Mouse (Mus musculus) liver, embryonic 12.5 days (tissue): ENCODE measurements around the gene C130050O18Rik. TPM values are rescaled to one million over a fixed set of nuclear protein-coding genes. Genes with fewer than 3 reads are reported as not detected.

Experiments
- ATAC-seq: fragments of 200-750 bp; cut with Nextera tagmentation; 2 replicates; pipeline ENCODE4 v1.8.0; 2017; ENCODE audit warnings: moderate number of reproducible peaks, mild to moderate bottlenecking, moderate library complexity
- H3K27ac ChIP-seq: fragments of 300-500 bp; sonication (generic); 2 replicates; pipeline ENCODE4 v1.5.1; 2016; ENCODE audit warnings: mild to moderate bottlenecking
- H3K27me3 ChIP-seq: fragments of 300-500 bp; sonication (generic); replicated peaks from 2 replicates; pipeline ENCODE4 v1.6.1; 2016; ENCODE audit warnings: mild to moderate bottlenecking, moderate library complexity
- H3K36me3 ChIP-seq: fragments of 300-500 bp; sonication (generic); 2 replicates; pipeline ENCODE4 v1.6.1; 2016; ENCODE audit warnings: mild to moderate bottlenecking, moderate library complexity
- H3K4me1 ChIP-seq: fragments of 300-500 bp; sonication (generic); 2 replicates; pipeline ENCODE4 v1.6.1; 2016
- H3K4me2 ChIP-seq: fragments of 300-500 bp; sonication (generic); 2 replicates; pipeline ENCODE4 v1.6.1; 2016; ENCODE audit warnings: mild to moderate bottlenecking, moderate library complexity
- H3K4me3 ChIP-seq: fragments of 300-500 bp; sonication (generic); 2 replicates; pipeline ENCODE4 v1.5.1; 2016; ENCODE audit warnings: mild to moderate bottlenecking, moderate library complexity
- H3K9ac ChIP-seq: fragments of 300-500 bp; sonication (generic); 2 replicates; pipeline ENCODE4 v1.6.1; 2016; ENCODE audit warnings: mild to moderate bottlenecking, moderate library complexity
- H3K9me3 ChIP-seq: fragments of 300-500 bp; sonication (generic); replicated peaks from 2 replicates; pipeline ENCODE4 v1.6.1; 2016; ENCODE audit warnings: mild to moderate bottlenecking, moderate library complexity
- WGBS: fragments of 180-500 bp; shearing (Covaris S2); methylation state at CpG from one replicate; pipeline ENCODE4 v1.1.7; 2016; ENCODE audit not compliant: insufficient replicate concordance; 5-methylcytosine and 5-hydroxymethylcytosine counted together
- polyA plus RNA-seq: library from polyadenylated mRNA; unstranded; fragments of >200 nt; fragmentation: Nextera tagmentation; extraction: Ambion mirVana; gene quantifications from 2 replicates; pipeline ENCODE4 v1.2.1, GENCODE M21; 2016

C130050O18Rik gene
- polyA plus RNA-seq, 1 experiment from 2014 or later = 0.72 TPM

DNA sequence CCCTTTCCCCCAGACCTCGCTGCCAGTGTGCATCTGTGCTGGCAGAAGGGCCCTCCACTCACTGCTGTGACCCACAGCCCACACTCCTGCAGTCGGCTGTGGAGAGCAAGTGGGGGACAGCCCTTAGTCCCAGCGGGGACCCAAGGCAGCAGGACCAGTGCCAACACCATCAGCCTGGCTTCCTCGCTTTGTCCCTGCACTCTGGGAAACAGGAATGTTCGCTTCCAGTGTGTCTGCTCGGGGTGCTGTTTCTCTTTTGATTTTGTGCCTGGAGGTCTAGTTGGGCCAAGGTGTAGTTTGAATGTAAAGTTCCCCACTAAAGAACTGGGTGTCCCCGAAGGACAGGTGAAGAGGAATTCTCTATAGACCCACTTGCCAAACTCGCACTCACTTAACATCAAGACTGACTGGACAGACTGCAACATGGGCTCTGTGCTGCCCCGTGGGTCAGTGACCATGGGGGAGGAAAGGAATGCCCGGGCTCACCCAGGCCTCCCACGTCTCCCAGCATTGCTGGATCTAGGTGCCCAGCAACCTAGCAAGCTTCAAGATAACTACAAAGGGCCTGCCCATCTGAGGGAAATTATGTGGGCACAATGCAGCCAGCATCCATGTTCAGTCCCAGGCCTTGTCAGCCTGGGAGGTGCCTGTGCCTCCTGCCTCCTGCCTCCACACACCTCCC is 13.6 kb upstream of the C130050O18Rik start:
- peak overlapping the region; percentile 73 for H3K4me3 ChIP-seq
- no peaks in the 10 kb centered on the region for H3K27me3 ChIP-seq
- 82% methylated on average over 11 of the region's 11 CpGs for WGBS
- H3K4me2 ChIP-seq = peak overlapping the region; percentile 91
- no peaks in the 10 kb centered on the region for H3K9me3 ChIP-seq
- H3K4me1 ChIP-seq = peaks cover 91% of the 10 kb centered on the region
- H3K9ac ChIP-seq = peak overlapping the region; percentile 93
- no peak for ATAC-seq
- peak overlapping the region; percentile 100 for H3K27ac ChIP-seq
- H3K36me3 ChIP-seq = peaks cover 72% of the 10 kb centered on the region

DNA sequence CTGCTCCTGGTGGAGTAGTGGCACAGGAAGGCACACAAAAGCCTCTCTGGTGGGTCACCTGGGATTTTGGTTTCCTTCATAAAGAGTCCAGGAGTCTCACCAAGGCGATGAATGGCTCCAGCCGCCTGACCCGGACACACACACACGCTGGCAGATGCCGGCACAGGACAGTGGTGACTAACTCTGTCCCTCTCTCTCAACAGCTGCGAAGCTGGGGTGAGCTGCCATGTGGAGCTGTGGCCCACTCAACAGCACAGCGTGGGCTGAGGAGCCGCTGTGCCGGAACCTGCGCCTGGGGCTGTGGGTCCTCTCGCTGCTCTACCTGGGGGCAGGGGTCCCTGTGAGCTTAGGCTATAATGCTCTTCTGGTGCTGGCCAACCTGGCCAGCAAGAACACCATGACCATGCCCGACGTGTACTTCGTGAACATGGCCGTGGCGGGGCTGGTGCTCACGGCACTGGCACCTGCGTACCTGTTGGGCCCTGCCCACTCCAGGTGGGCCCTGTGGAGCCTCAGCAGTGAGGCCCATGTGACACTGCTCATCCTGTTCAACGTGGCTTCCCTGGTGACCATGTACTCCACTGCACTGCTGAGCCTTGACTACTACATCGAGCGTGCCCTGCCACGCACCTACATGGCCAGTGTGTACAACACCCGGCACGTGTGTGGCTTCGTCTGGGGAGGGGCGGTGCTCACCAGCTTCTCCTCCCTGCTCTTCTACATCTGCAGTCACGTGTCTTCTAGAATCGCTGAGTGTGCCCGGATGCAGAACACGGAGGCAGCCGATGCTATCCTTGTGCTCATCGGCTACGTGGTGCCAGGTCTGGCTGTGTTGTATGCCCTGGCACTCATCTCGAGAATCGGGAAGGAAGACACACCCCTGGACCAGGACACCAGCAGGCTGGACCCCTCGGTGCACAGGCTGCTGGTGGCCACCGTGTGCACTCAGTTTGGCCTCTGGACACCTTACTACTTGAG is 12.6 kb upstream of the C130050O18Rik start:
- Histone ChIP-seq H3K27ac (peak overlapping the region; percentile 100), H3K4me3 (peak overlapping the region; percentile 73)
- ATAC-seq = no peak

DNA sequence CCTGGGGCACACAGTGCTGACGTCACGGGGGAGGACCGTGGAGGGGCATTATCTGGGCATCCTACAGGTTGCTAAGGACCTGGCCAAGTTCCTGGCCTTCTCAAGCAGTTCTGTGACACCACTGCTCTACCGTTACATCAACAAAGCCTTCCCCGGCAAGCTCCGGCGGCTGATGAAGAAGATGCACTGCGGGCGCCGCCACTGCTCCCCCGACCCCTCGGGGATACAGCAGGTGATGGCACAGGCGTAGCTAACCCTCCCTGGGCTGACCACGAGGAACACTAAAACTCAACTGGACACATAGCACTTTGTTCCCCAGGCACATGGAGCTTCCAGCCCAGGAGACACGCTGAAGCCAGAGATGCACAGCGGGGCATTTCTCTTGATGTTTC is 11.9 kb upstream of the C130050O18Rik start:
- H3K9me3 ChIP-seq = no peaks in the 10 kb centered on the region
- H3K4me2 ChIP-seq = peak overlapping the region; percentile 91
- peaks cover 63% of the 10 kb centered on the region for H3K36me3 ChIP-seq
- no peak overlapping the region for H3K4me3 ChIP-seq
- no peaks in the 10 kb centered on the region for H3K27me3 ChIP-seq
- H3K4me1 ChIP-seq = peaks cover 91% of the 10 kb centered on the region
- 94% methylated on average over 16 of the region's 16 CpGs for WGBS
- peak overlapping the region; percentile 100 for H3K27ac ChIP-seq
- peak overlapping the region; percentile 32 for H3K9ac ChIP-seq
- no peak for ATAC-seq

More for the DNA sequence above, 12.6 kb upstream of the C130050O18Rik start:
- H3K4me1 ChIP-seq = peaks cover 91% of the 10 kb centered on the region
- H3K9ac ChIP-seq = peak overlapping the region; percentile 93
- peaks cover 67% of the 10 kb centered on the region for H3K36me3 ChIP-seq
- H3K4me2 ChIP-seq = peak overlapping the region; percentile 91
- whole genome bisulfite sequencing = 91% methylated on average over 37 of the region's 37 CpGs
- no peaks in the 10 kb centered on the region for H3K27me3 ChIP-seq
- no peaks in the 10 kb centered on the region for H3K9me3 ChIP-seq

DNA sequence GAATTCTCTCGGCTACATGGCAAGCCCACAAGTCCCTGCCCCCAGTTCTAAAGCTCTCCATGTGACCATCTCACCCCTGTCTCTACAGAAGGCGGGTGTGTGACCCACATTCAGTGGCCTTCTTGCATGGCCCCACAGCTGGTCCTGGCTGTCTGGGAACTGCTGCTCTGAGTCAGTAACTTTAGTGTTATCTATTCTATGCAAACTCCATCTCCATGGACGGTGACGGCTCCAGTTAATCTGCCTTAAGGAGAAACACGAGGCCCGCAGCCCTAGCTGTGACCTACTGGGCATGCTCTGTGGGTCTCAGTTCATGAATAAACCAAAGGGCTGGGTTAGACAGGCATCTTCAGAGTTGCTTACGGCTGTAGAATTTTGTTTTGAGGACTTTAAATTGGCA is 10.7 kb upstream of the C130050O18Rik start:
- Histone ChIP-seq H3K4me3 (peak overlapping the region; percentile 13; the same call in 1 of the 2 replicates), H3K4me2 (peak overlapping the region; percentile 48), H3K9me3 (no peaks in the 10 kb centered on the region), H3K27ac (peak overlapping the region; percentile 100), H3K4me1 (peaks cover 88% of the 10 kb centered on the region), H3K36me3 (peaks cover 58% of the 10 kb centered on the region), H3K9ac (peak overlapping the region; percentile 52), H3K27me3 (no peaks in the 10 kb centered on the region)
- 26% methylated on average over 7 of the region's 7 CpGs for WGBS
- peak; percentile 63 for ATAC-seq

DNA sequence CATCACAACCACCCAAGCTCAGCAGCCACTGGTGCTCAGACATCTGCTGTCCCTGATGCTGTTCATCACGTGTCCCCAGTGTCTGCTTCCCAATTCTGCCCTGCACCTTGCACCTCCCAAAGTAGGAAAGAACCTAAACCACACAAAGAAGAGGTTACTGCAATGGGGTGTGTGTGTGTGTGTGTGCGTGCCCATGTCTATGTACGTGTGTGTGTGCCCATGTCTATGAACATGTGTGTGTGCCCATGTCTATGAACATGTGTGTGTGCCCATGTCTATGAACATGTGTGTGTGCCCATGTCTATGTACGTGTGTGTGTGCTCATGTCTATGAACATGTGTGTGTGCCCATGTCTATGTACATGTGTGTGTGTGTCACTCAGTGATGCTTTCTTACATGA is 9.6 kb upstream of the C130050O18Rik start:
- Histone ChIP-seq H3K9ac (no peak overlapping the region), H3K27ac (peak overlapping the region; percentile 100; the same call in 1 of the 2 replicates), H3K4me3 (no peak overlapping the region), H3K9me3 (no peaks in the 10 kb centered on the region), H3K4me2 (no peak overlapping the region), H3K36me3 (peaks cover 58% of the 10 kb centered on the region), H3K4me1 (peaks cover 80% of the 10 kb centered on the region), H3K27me3 (no peaks in the 10 kb centered on the region)
- 87% methylated on average over 4 of the region's 4 CpGs for WGBS
- no peak for ATAC-seq

DNA sequence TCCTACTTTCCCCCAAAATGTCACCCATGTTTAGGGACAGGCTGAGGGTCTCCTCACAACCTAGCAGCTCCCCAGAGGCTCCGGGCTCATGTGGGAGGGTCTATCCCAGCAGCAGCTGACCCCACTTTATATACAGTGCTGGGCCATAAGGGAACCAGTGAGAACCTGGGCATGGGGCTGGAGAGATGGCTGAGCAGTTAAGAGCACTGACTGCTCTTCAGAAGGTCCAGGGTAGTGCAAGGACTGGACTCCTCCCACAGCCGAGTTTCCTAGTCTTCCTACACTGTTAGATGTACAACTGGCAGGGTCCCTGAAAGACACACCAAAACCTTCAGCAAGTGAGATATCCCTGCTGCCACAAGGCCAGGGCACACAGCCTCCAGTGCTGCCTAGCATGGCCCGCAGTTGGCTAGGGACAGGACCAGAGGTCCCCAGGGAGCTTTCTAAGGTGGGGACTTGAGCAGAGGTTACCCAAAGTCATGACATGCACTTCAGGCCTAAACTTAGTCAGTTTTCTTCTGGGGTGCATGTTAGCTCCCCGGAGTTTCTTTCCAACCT is 7.6 kb upstream of the C130050O18Rik start:
- 78% methylated on average over 4 of the region's 4 CpGs for WGBS

DNA sequence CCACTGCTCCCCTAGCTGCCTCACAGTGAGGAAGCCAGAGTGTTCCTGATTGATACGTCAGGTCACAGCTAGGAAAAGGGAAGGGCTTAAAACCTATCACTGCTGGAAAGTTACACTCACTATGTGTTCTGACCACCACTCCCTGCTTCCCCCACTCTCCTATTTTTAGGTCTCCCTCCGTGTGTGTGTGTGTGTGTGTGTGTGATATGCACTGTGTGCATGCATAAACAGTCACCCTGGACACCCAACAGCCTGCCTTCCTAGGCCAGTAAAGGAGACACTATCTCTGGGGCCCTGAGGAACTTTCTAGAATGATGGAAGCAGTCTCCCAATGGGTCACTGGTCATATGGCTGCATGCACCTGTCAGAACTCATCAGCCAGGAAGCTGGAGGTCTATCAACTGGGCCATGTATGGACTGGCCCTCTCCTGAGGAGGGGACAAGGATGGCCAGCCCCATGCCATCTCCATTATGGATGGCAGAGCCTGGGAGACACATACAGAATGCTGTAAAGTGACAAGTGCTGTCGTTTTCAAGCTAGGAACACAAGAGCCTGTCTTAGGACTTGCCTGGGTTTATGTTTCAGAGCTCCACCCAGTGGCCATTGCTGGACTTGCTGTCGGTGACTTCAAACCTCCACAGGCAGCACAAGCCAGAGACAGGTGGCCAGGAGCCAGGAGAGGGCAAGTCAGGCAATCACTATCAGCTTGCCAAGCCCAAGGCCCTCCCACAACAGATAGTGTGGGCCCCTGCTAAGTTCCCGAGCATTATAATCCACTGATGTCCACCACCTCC is 6.9 kb upstream of the C130050O18Rik start:
- Histone ChIP-seq H3K4me1 (peaks cover 54% of the 10 kb centered on the region), H3K4me2 (peak overlapping the region; percentile 20; the same call in 1 of the 2 replicates)
- 25% methylated on average over 5 of the region's 5 CpGs for WGBS

More for the DNA sequence above, 7.6 kb upstream of the C130050O18Rik start:
- Histone ChIP-seq H3K9ac (peak overlapping the region; percentile 51; the same call in 1 of the 2 replicates), H3K9me3 (no peaks in the 10 kb centered on the region), H3K27me3 (no peaks in the 10 kb centered on the region), H3K36me3 (peaks cover 41% of the 10 kb centered on the region), H3K4me3 (no peak overlapping the region), H3K4me2 (no peak overlapping the region), H3K27ac (peak overlapping the region; percentile 76), H3K4me1 (peaks cover 61% of the 10 kb centered on the region)
- no peak for ATAC-seq

DNA sequence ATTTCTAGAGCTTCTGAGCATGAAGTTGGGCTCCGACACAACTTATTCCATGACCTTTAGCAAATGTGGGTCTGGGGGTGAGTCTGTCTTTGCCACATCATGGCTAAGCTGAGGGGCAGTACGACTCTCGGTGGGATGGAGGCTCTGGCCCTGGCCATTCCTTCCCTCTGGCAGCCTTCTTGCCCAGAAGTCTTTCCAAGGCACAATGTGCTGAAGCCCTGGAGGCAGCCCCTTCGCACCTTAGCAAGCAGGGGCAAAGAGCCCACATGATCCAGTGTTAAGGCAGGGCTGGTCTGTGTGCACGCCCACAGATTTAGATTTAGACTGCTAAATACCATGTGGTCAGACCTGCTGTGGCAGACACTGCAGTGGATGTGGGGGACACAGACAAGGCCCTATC is 6.3 kb upstream of the C130050O18Rik start:
- Histone ChIP-seq H3K36me3 (peaks cover 28% of the 10 kb centered on the region), H3K4me2 (no peak overlapping the region), H3K4me1 (peaks cover 54% of the 10 kb centered on the region), H3K9ac (no peak overlapping the region; the same call in 1 of the 2 replicates), H3K4me3 (no peak overlapping the region), H3K9me3 (no peaks in the 10 kb centered on the region), H3K27me3 (no peaks in the 10 kb centered on the region), H3K27ac (no peak overlapping the region)
- ATAC-seq = no peak
- WGBS = 75% methylated on average over 5 of the region's 5 CpGs

More for the DNA sequence above, 6.9 kb upstream of the C130050O18Rik start:
- Histone ChIP-seq H3K27ac (peak overlapping the region; percentile 76), H3K4me3 (no peak overlapping the region), H3K27me3 (no peaks in the 10 kb centered on the region), H3K36me3 (peaks cover 34% of the 10 kb centered on the region), H3K9me3 (no peaks in the 10 kb centered on the region), H3K9ac (peak overlapping the region; percentile 51)
- ATAC-seq = peak; percentile 73

DNA sequence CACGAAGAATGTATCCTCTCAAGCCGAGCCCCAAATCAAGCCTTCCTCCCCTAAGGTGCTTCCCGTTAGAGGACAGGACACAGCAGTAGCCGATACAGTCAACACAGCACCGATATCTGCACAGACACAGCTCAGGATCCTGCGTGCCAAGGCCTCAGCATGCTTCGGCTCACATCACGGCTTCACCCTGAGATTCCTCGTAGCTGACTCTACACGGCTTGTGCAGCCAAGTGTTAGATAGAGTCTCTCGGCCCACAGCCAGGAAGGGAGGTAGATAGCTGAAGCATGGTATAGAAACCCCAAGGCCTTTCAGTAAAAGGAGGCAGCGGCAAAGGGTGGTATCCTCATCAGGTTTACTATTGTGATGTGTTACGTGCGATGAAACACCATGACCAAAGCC is 5.1 kb upstream of the C130050O18Rik start:
- no peak overlapping the region for H3K4me3 ChIP-seq
- H3K36me3 ChIP-seq = peaks cover 16% of the 10 kb centered on the region
- peaks cover 54% of the 10 kb centered on the region for H3K4me1 ChIP-seq
- no peak overlapping the region for H3K9ac ChIP-seq
- no peaks in the 10 kb centered on the region for H3K27me3 ChIP-seq
- H3K9me3 ChIP-seq = no peaks in the 10 kb centered on the region
- 86% methylated on average over 14 of the region's 14 CpGs for WGBS
- no peak for ATAC-seq
- H3K27ac ChIP-seq = no peak overlapping the region
- H3K4me2 ChIP-seq = no peak overlapping the region

DNA sequence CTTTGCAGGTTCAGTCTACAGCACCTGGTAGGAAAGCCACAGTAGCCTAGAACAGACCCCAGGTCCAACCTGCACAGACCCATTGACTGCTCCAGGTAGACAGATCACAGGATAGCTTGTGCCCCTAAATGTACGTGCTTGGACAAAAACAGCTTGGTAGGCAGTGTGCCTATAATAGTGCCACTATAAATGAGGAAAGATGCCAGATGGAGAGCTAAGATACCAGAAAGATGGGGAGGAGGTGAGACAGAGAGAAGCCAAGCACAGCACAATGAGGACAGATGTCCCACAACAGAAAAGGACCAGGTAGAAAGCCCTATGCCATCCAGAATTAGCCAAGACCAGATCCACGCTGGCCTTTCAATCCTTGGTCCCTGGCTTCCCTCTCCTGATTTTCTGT is 3.0 kb upstream of the C130050O18Rik start:
- WGBS = 79% methylated on average over 2 of the region's 2 CpGs
- Histone ChIP-seq H3K9ac (no peak overlapping the region), H3K36me3 (no peaks in the 10 kb centered on the region), H3K4me2 (no peak overlapping the region), H3K9me3 (no peaks in the 10 kb centered on the region), H3K27ac (no peak overlapping the region), H3K27me3 (no peaks in the 10 kb centered on the region), H3K4me1 (peaks cover 59% of the 10 kb centered on the region), H3K4me3 (no peak overlapping the region)
- ATAC-seq = no peak

DNA sequence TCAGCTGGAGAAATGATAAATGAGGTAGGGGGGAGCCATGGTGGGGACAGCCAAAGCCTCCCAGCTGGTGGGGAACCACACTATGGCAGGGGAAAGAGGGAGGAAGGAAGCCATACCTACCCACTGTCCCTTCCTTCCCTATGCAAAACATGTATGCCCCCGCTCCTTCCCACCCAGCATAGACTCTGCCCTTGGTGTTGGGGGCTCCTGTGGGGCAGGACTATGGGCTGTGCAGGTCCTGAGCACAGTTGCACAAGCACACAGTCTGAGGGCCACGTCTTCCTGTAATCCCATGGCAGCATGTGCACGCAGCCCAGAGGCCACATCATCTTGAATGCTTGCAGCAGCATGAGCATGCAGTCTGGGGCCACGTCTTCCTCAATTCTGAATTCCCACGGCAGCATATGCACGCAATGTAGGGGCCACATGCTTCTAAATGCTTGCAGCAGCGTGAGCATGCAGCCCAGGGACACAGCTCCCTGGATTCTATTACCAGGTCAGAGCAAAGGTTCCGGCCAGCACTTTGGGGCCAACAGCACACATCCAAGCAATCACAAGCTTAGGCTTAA is 1.3 kb upstream of the C130050O18Rik start:
- Histone ChIP-seq H3K4me1 (peaks cover 59% of the 10 kb centered on the region), H3K4me2 (0 out of 2 replicates have a peak overlapping the region, but pooled peaks have one; percentile 23), H3K27me3 (no peaks in the 10 kb centered on the region), H3K9ac (no peak overlapping the region), H3K9me3 (no peaks in the 10 kb centered on the region), H3K27ac (peak overlapping the region; percentile 75), H3K4me3 (no peak overlapping the region), H3K36me3 (no peaks in the 10 kb centered on the region)
- ATAC-seq = no peak
- WGBS = 53% methylated on average over 8 of the region's 8 CpGs
